Mouse (Mus musculus): ENCODE results near the gene Ugt1a7c. TPM values are rescaled to one million over a fixed set of nuclear protein-coding genes. Genes with fewer than 3 reads are reported as not detected.

The Ugt1a7c gene
- polyA plus RNA-seq, 1 experiment = 96.9 TPM

- no peaks in the 10 kb centered on the region; the same call in 1 of the 2 replicates for H3K4me1 ChIP-seq (ENCODE audit: control insufficient read depth, insufficient read depth, low read length)
- DNase-seq = no peak
- no peak overlapping the region for H3K27ac ChIP-seq (ENCODE audit: insufficient read depth, low read depth, low read length)
- WGBS = 78% methylated on average over 12 of the region's 12 CpGs
- no peaks in the 10 kb centered on the region for H3K27me3 ChIP-seq (replicated peaks; ENCODE audit: control insufficient read depth, insufficient read depth, low read length)
- H3K4me3 ChIP-seq (ENCODE audit: insufficient read depth, low read depth, low read length) = no peak overlapping the region
- TF ChIP-seq CTCF (conservative IDR thresholded peaks at IDR 0.05; ENCODE audit: insufficient read depth, insufficient read length, low read depth, low read length) = no peak
- TF ChIP-seq POLR2A (IDR thresholded peaks at IDR 0.05; ENCODE audit: low read depth, low read length) = no peak
- H3K36me3 ChIP-seq (ENCODE audit: control insufficient read depth, insufficient read depth, low read length) = no peaks in the 10 kb centered on the region
These were observed 160.1 kb downstream of the Ugt1a7c start for GRCm38 (mm10) chr1:88254793-88255465.

- Histone ChIP-seq H3K27me3 (replicated peaks; ENCODE audit: control insufficient read depth, insufficient read depth, low read length) (no peaks in the 10 kb centered on the region), H3K4me1 (ENCODE audit: control insufficient read depth, insufficient read depth, low read length) (no peaks in the 10 kb centered on the region; the same call in 1 of the 2 replicates), H3K4me3 (ENCODE audit: insufficient read depth, low read depth, low read length) (no peak overlapping the region), H3K27ac (ENCODE audit: insufficient read depth, low read depth, low read length) (no peak overlapping the region), H3K36me3 (ENCODE audit: control insufficient read depth, insufficient read depth, low read length) (no peaks in the 10 kb centered on the region)
- 62% methylated on average over 2 of the region's 2 CpGs for WGBS
- TF ChIP-seq POLR2A (IDR thresholded peaks at IDR 0.05; ENCODE audit: low read depth, low read length) = no peak
- no peak for TF ChIP-seq CTCF (conservative IDR thresholded peaks at IDR 0.05; ENCODE audit: insufficient read depth, insufficient read length, low read depth, low read length)
- no peak for DNase-seq
These were observed 160.6 kb downstream of the Ugt1a7c start for GRCm38 (mm10) chr1:88255466-88255857.

GRCm38 (mm10) chr1:88255989-88256754 lies 161.3 kb downstream of the Ugt1a7c start:
- Histone ChIP-seq H3K4me3 (ENCODE audit: insufficient read depth, low read depth, low read length) (no peak overlapping the region), H3K4me1 (ENCODE audit: control insufficient read depth, insufficient read depth, low read length) (no peaks in the 10 kb centered on the region; the same call in 1 of the 2 replicates), H3K27ac (ENCODE audit: insufficient read depth, low read depth, low read length) (no peak overlapping the region), H3K27me3 (replicated peaks; ENCODE audit: control insufficient read depth, insufficient read depth, low read length) (no peaks in the 10 kb centered on the region), H3K36me3 (ENCODE audit: control insufficient read depth, insufficient read depth, low read length) (no peaks in the 10 kb centered on the region)
- 80% methylated on average over 13 of the region's 13 CpGs for WGBS
- TF ChIP-seq POLR2A (IDR thresholded peaks at IDR 0.05; ENCODE audit: low read depth, low read length) (no peak), CTCF (conservative IDR thresholded peaks at IDR 0.05; ENCODE audit: insufficient read depth, insufficient read length, low read depth, low read length) (no peak)
- DNase-seq = no peak

GRCm38 (mm10) chr1:88256886-88257663 lies 162.2 kb downstream of the Ugt1a7c start:
- no peak for DNase-seq
- H3K27me3 ChIP-seq (replicated peaks; ENCODE audit: control insufficient read depth, insufficient read depth, low read length) = no peaks in the 10 kb centered on the region
- no peak overlapping the region for H3K27ac ChIP-seq (ENCODE audit: insufficient read depth, low read depth, low read length)
- no peak overlapping the region for H3K4me3 ChIP-seq (ENCODE audit: insufficient read depth, low read depth, low read length)
- H3K4me1 ChIP-seq (ENCODE audit: control insufficient read depth, insufficient read depth, low read length) = no peaks in the 10 kb centered on the region; the same call in 1 of the 2 replicates
- TF ChIP-seq CTCF (conservative IDR thresholded peaks at IDR 0.05; ENCODE audit: insufficient read depth, insufficient read length, low read depth, low read length) (no peak), POLR2A (IDR thresholded peaks at IDR 0.05; ENCODE audit: low read depth, low read length) (no peak)
- 76% methylated on average over 10 of the region's 10 CpGs for WGBS
- H3K36me3 ChIP-seq (ENCODE audit: control insufficient read depth, insufficient read depth, low read length) = no peaks in the 10 kb centered on the region

GRCm38 (mm10) chr1:88257681-88258080 lies 162.8 kb downstream of the Ugt1a7c start:
- 81% methylated on average over 6 of the region's 6 CpGs for WGBS
- Histone ChIP-seq H3K36me3 (ENCODE audit: control insufficient read depth, insufficient read depth, low read length) (no peaks in the 10 kb centered on the region), H3K4me3 (ENCODE audit: insufficient read depth, low read depth, low read length) (no peak overlapping the region), H3K4me1 (ENCODE audit: control insufficient read depth, insufficient read depth, low read length) (no peaks in the 10 kb centered on the region; the same call in 1 of the 2 replicates), H3K27ac (ENCODE audit: insufficient read depth, low read depth, low read length) (no peak overlapping the region), H3K27me3 (replicated peaks; ENCODE audit: control insufficient read depth, insufficient read depth, low read length) (no peaks in the 10 kb centered on the region)
- DNase-seq = no peak
- TF ChIP-seq POLR2A (IDR thresholded peaks at IDR 0.05; ENCODE audit: low read depth, low read length) (no peak), CTCF (conservative IDR thresholded peaks at IDR 0.05; ENCODE audit: insufficient read depth, insufficient read length, low read depth, low read length) (no peak)

- TF ChIP-seq CTCF (conservative IDR thresholded peaks at IDR 0.05; ENCODE audit: insufficient read depth, insufficient read length, low read depth, low read length) = no peak
- TF ChIP-seq POLR2A (IDR thresholded peaks at IDR 0.05; ENCODE audit: low read depth, low read length) = no peak
- Histone ChIP-seq H3K27me3 (replicated peaks; ENCODE audit: control insufficient read depth, insufficient read depth, low read length) (no peaks in the 10 kb centered on the region), H3K4me1 (ENCODE audit: control insufficient read depth, insufficient read depth, low read length) (no peaks in the 10 kb centered on the region; the same call in 1 of the 2 replicates), H3K27ac (ENCODE audit: insufficient read depth, low read depth, low read length) (no peak overlapping the region), H3K4me3 (ENCODE audit: insufficient read depth, low read depth, low read length) (no peak overlapping the region), H3K36me3 (ENCODE audit: control insufficient read depth, insufficient read depth, low read length) (no peaks in the 10 kb centered on the region)
- no peak for DNase-seq
- 66% methylated on average over 6 of the region's 6 CpGs for WGBS
These were observed 163.5 kb downstream of the Ugt1a7c start for GRCm38 (mm10) chr1:88258361-88258760.
